Mouse (Mus musculus) neural tube, embryonic 14.5 days (tissue): Measurements from ENCODE around the gene Bfsp2. TPM values are rescaled to one million over a fixed set of nuclear protein-coding genes. Genes with fewer than 3 reads are reported as not detected.

Experiments
- ATAC-seq: fragments of 200-750 bp; cut with Nextera tagmentation; 2 replicates; pipeline ENCODE4 v1.8.0; 2017; ENCODE audit warnings: low read depth, mild to moderate bottlenecking, moderate TSS enrichment, moderate library complexity
- H3K27ac ChIP-seq: fragments of 300-500 bp; sonication (generic); 2 replicates; pipeline ENCODE4 v1.5.1; 2014; ENCODE audit warnings: low read depth, mild to moderate bottlenecking, control low read depth, low read length, moderate library complexity, mixed read lengths
- H3K27me3 ChIP-seq: fragments of 300-500 bp; sonication (generic); 2 replicates; pipeline ENCODE4 v1.6.1; 2014; ENCODE audit warnings: low read length; ENCODE audit not compliant: control insufficient read depth, insufficient read depth
- H3K36me3 ChIP-seq: fragments of 300-500 bp; sonication (generic); 2 replicates; pipeline ENCODE4 v1.6.1; 2014; ENCODE audit warnings: low read length, mixed read lengths; ENCODE audit not compliant: control insufficient read depth, insufficient read depth
- H3K4me1 ChIP-seq: fragments of 300-500 bp; sonication (generic); 2 replicates; pipeline ENCODE4 v1.6.1; 2014; ENCODE audit warnings: low read length; ENCODE audit not compliant: control insufficient read depth, insufficient read depth
- H3K4me2 ChIP-seq: fragments of 300-500 bp; sonication (generic); 2 replicates; pipeline ENCODE4 v1.6.1; 2014; ENCODE audit warnings: mild to moderate bottlenecking, low read depth, low read length, control low read depth
- H3K4me3 ChIP-seq: fragments of 300-500 bp; sonication (generic); 2 replicates; pipeline ENCODE4 v1.5.1; 2014; ENCODE audit warnings: low read depth, low read length, control low read depth, mixed read lengths
- H3K9ac ChIP-seq: fragments of 300-500 bp; sonication (generic); replicated peaks from 2 replicates; pipeline ENCODE4 v1.6.1; 2014; ENCODE audit warnings: low read depth, mild to moderate bottlenecking, control low read depth, low read length, mixed read lengths
- H3K9me3 ChIP-seq: fragments of 300-500 bp; sonication (generic); 2 replicates; pipeline ENCODE4 v1.6.1; 2016; ENCODE audit warnings: low read length; ENCODE audit not compliant: control insufficient read depth
- WGBS: fragments of 180-500 bp; shearing (Covaris S2); extraction: QIAGEN DNeasy Blood & Tissue Kit; methylation state at CpG from one replicate; pipeline ENCODE4 v1.1.7; 2014; 5-methylcytosine and 5-hydroxymethylcytosine counted together
- polyA plus RNA-seq: library from polyadenylated mRNA; unstranded; fragments of >200 nt; fragmentation: Nextera tagmentation; extraction: Ambion mirVana; gene quantifications from 2 replicates; pipeline ENCODE4 v1.2.1, GENCODE M21; 2014

Gene Bfsp2
- polyA plus RNA-seq, 1 experiment from 2014 or later = 2.3 TPM

- Histone ChIP-seq H3K4me2 (no peak overlapping the region), H3K9me3 (no peaks in the 10 kb centered on the region), H3K4me1 (peaks cover 29% of the 10 kb centered on the region), H3K36me3 (no peaks in the 10 kb centered on the region), H3K9ac (no peak overlapping the region), H3K4me3 (no peak overlapping the region), H3K27ac (no peak overlapping the region), H3K27me3 (no peaks in the 10 kb centered on the region)
- WGBS = 15% methylated on average over 1 of the region's 1 CpGs
- peak; percentile 83 for ATAC-seq
Measured at GRCm38 (mm10) chr9:103504646-103505045, 24.4 kb upstream of the Bfsp2 start.

- peaks cover 29% of the 10 kb centered on the region for H3K4me1 ChIP-seq
- H3K4me3 ChIP-seq = no peak overlapping the region
- no peak overlapping the region for H3K9ac ChIP-seq
- H3K27ac ChIP-seq = peak overlapping the region; percentile 55; the same call in 1 of the 2 replicates
- no peaks in the 10 kb centered on the region for H3K36me3 ChIP-seq
- 89% methylated on average over 3 of the region's 3 CpGs for WGBS
- ATAC-seq = no peak
- H3K27me3 ChIP-seq = no peaks in the 10 kb centered on the region
- no peaks in the 10 kb centered on the region for H3K9me3 ChIP-seq
- H3K4me2 ChIP-seq = no peak overlapping the region
Measured at GRCm38 (mm10) chr9:103503586-103504298, 23.5 kb upstream of the Bfsp2 start.

GRCm38 (mm10) chr9:103502655-103503054 is 22.4 kb upstream of the Bfsp2 start:
- Histone ChIP-seq H3K4me1 (peaks cover 29% of the 10 kb centered on the region), H3K27me3 (no peaks in the 10 kb centered on the region), H3K27ac (no peak overlapping the region), H3K9me3 (no peaks in the 10 kb centered on the region), H3K36me3 (no peaks in the 10 kb centered on the region), H3K4me2 (no peak overlapping the region), H3K9ac (no peak overlapping the region), H3K4me3 (no peak overlapping the region)
- ATAC-seq = no peak
- WGBS = 63% methylated on average over 2 of the region's 2 CpGs

GRCm38 (mm10) chr9:103501861-103502364 is 21.7 kb upstream of the Bfsp2 start:
- Histone ChIP-seq H3K9me3 (no peaks in the 10 kb centered on the region), H3K4me2 (no peak overlapping the region), H3K4me1 (peaks cover 26% of the 10 kb centered on the region), H3K27ac (no peak overlapping the region), H3K36me3 (no peaks in the 10 kb centered on the region), H3K4me3 (no peak overlapping the region), H3K27me3 (no peaks in the 10 kb centered on the region), H3K9ac (no peak overlapping the region)
- 5% methylated on average over 14 of the region's 14 CpGs for WGBS
- ATAC-seq = peak; percentile 82

- peaks cover 27% of the 10 kb centered on the region for H3K4me1 ChIP-seq
- ATAC-seq = no peak
- no peak overlapping the region for H3K9ac ChIP-seq
- no peaks in the 10 kb centered on the region for H3K9me3 ChIP-seq
- H3K4me2 ChIP-seq = no peak overlapping the region
- H3K27me3 ChIP-seq = no peaks in the 10 kb centered on the region
- H3K36me3 ChIP-seq = no peaks in the 10 kb centered on the region
- 79% methylated on average over 18 of the region's 18 CpGs for WGBS
- no peak overlapping the region for H3K27ac ChIP-seq
- no peak overlapping the region for H3K4me3 ChIP-seq
Measured at GRCm38 (mm10) chr9:103499366-103499765, 19.1 kb upstream of the Bfsp2 start.

GRCm38 (mm10) chr9:103498699-103499098 is 18.5 kb upstream of the Bfsp2 start:
- H3K9me3 ChIP-seq = no peaks in the 10 kb centered on the region
- H3K36me3 ChIP-seq = no peaks in the 10 kb centered on the region
- H3K4me2 ChIP-seq = no peak overlapping the region
- peaks cover 23% of the 10 kb centered on the region for H3K4me1 ChIP-seq
- no peaks in the 10 kb centered on the region for H3K27me3 ChIP-seq
- H3K4me3 ChIP-seq = no peak overlapping the region
- H3K27ac ChIP-seq = no peak overlapping the region
- ATAC-seq = no peak
- no peak overlapping the region for H3K9ac ChIP-seq
- WGBS = 60% methylated on average over 8 of the region's 8 CpGs

- H3K27ac ChIP-seq = no peak overlapping the region
- 83% methylated on average over 11 of the region's 11 CpGs for WGBS
- H3K4me3 ChIP-seq = no peak overlapping the region
- no peak overlapping the region for H3K4me2 ChIP-seq
- peaks cover 5% of the 10 kb centered on the region; the same call in 1 of the 2 replicates for H3K4me1 ChIP-seq
- ATAC-seq = no peak
- no peak overlapping the region for H3K9ac ChIP-seq
- no peaks in the 10 kb centered on the region for H3K9me3 ChIP-seq
- H3K36me3 ChIP-seq = no peaks in the 10 kb centered on the region
- no peaks in the 10 kb centered on the region for H3K27me3 ChIP-seq
Measured at GRCm38 (mm10) chr9:103495391-103495790, 15.2 kb upstream of the Bfsp2 start.

- WGBS = 27% methylated on average over 7 of the region's 7 CpGs
- H3K27ac ChIP-seq = no peak overlapping the region; the same call in 1 of the 2 replicates
- ATAC-seq = peak; percentile 89
Measured at GRCm38 (mm10) chr9:103494346-103495020, 14.3 kb upstream of the Bfsp2 start.

GRCm38 (mm10) chr9:103491985-103492384 is 11.8 kb upstream of the Bfsp2 start:
- no peaks in the 10 kb centered on the region for H3K9me3 ChIP-seq

More at GRCm38 (mm10) chr9:103494346-103495020, 14.3 kb upstream of the Bfsp2 start:
- Histone ChIP-seq H3K9ac (no peak overlapping the region), H3K9me3 (no peaks in the 10 kb centered on the region), H3K36me3 (no peaks in the 10 kb centered on the region), H3K4me2 (no peak overlapping the region), H3K27me3 (no peaks in the 10 kb centered on the region), H3K4me1 (peaks cover 5% of the 10 kb centered on the region; the same call in 1 of the 2 replicates), H3K4me3 (no peak overlapping the region)

More at GRCm38 (mm10) chr9:103491985-103492384, 11.8 kb upstream of the Bfsp2 start:
- Histone ChIP-seq H3K4me1 (peaks cover 5% of the 10 kb centered on the region; the same call in 1 of the 2 replicates), H3K27ac (no peak overlapping the region), H3K27me3 (no peaks in the 10 kb centered on the region), H3K4me3 (no peak overlapping the region), H3K4me2 (no peak overlapping the region), H3K36me3 (no peaks in the 10 kb centered on the region), H3K9ac (no peak overlapping the region)
- ATAC-seq = no peak
- WGBS = 85% methylated on average over 8 of the region's 8 CpGs
